Mouse (Mus musculus): Measurements from ENCODE around the gene Acsl3. TPM values are rescaled to one million over a fixed set of nuclear protein-coding genes. Genes with fewer than 3 reads are reported as not detected.

Acsl3 gene
- 10 to 100 TPM; 11.3 to 14.1 TPM for total RNA-seq (2021)
- long read RNA-seq, experiment 1, transcript Acsl3-205 (15 exons, 2,976 nt) = major isoform, 8 of 13 reads
- long read RNA-seq, experiment 1, partial matches to known transcripts = 2 of 13 reads
- long read RNA-seq, experiment 1, other reads (novel, unspliced or antisense) = 1 of 13 reads
- long read RNA-seq, experiment 2, transcript Acsl3-205 (15 exons, 2,976 nt) = major isoform, 5 of 12 reads
- long read RNA-seq, experiment 2, partial matches to known transcripts = 0 of 12 reads
- long read RNA-seq, experiment 2, other reads (novel, unspliced or antisense) = 4 of 12 reads

- DNase-seq = peak; percentile 98
Observed at GRCm38 (mm10) chr1:78657671-78658440, at the start of gene Acsl3, which contains the start of gene Utp14b. Gene Acsl3, plus strand, starts transcription at chr1:78657825. Gene Utp14b, plus strand, starts transcription at chr1:78658038.

- no peak for DNase-seq
Observed at GRCm38 (mm10) chr1:78609134-78609907, 48.3 kb upstream of the Acsl3 start.

- DNase-seq = peak; percentile 11
Observed at GRCm38 (mm10) chr1:78611039-78611438, 46.6 kb upstream of the Acsl3 start.

GRCm38 (mm10) chr1:78612959-78613358 is 44.7 kb upstream of the Acsl3 start:
- DNase-seq = no peak

GRCm38 (mm10) chr1:78624352-78624751 is 33.3 kb upstream of the Acsl3 start:
- DNase-seq = no peak

GRCm38 (mm10) chr1:78634486-78634885 is 23.1 kb upstream of the Acsl3 start:
- no peak for DNase-seq

GRCm38 (mm10) chr1:78640871-78641270 is 16.8 kb upstream of the Acsl3 start:
- DNase-seq = no peak

- no peak for DNase-seq
Observed at GRCm38 (mm10) chr1:78641791-78642190, 15.8 kb upstream of the Acsl3 start.

- no peak for DNase-seq
Observed at GRCm38 (mm10) chr1:78642197-78642596, 15.4 kb upstream of the Acsl3 start.

GRCm38 (mm10) chr1:78647317-78647885 is 10.2 kb upstream of the Acsl3 start:
- no peak for DNase-seq

GRCm38 (mm10) chr1:78649269-78650061 is 8.2 kb upstream of the Acsl3 start:
- no peak for DNase-seq

- no peak for DNase-seq
Observed at GRCm38 (mm10) chr1:78656472-78656871, 1.2 kb upstream of the Acsl3 start.

- no peak for DNase-seq
Observed at GRCm38 (mm10) chr1:78657021-78657629, 500 bp upstream of the Acsl3 start.

- no peak for DNase-seq
Observed at GRCm38 (mm10) chr1:78658441-78659269, 1.0 kb downstream of the Acsl3 start.

GRCm38 (mm10) chr1:78659270-78659823 is 1.7 kb downstream of the Acsl3 start:
- no peak for DNase-seq

- DNase-seq = no peak
Observed at GRCm38 (mm10) chr1:78664326-78664725, 6.7 kb downstream of the Acsl3 start.

- DNase-seq = no peak
Observed at GRCm38 (mm10) chr1:78665954-78666499, 8.4 kb downstream of the Acsl3 start.

- DNase-seq = no peak
Observed at GRCm38 (mm10) chr1:78666585-78666984, 9.0 kb downstream of the Acsl3 start.

GRCm38 (mm10) chr1:78682291-78682690 is 24.7 kb downstream of the Acsl3 start:
- no peak for DNase-seq

- DNase-seq = no peak
Observed at GRCm38 (mm10) chr1:78684128-78684527, 26.5 kb downstream of the Acsl3 start.
